Mouse (Mus musculus) heart, embryonic 16.5 days (tissue): ENCODE results near the gene Neurod6. TPM values are rescaled to one million over a fixed set of nuclear protein-coding genes. Genes with fewer than 3 reads are reported as not detected.
"Not testable (repeated sequence)": the region's sequence is repeated elsewhere in the genome, so short reads cannot be mapped to it uniquely, and the experiment has no call there.

Source experiments
- ATAC-seq: fragments of 200-750 bp; cut with Nextera tagmentation; replicated peaks from 2 replicates; pipeline ENCODE4 v1.8.0; 2017; ENCODE audit warnings: moderate number of reproducible peaks; ENCODE audit not compliant: insufficient read depth, low FRiP score; ENCODE audit errors: extremely low read depth
- H3K27ac ChIP-seq: fragments of 300-500 bp; sonication (generic); 2 replicates; pipeline ENCODE4 v1.5.1; 2014; ENCODE audit warnings: mild to moderate bottlenecking, low read length, control low read depth, moderate library complexity
- H3K27me3 ChIP-seq: fragments of 300-500 bp; sonication (generic); 2 replicates; pipeline ENCODE4 v1.6.1; 2014; ENCODE audit warnings: low read length, mixed read lengths; ENCODE audit not compliant: control insufficient read depth, insufficient read depth
- H3K36me3 ChIP-seq: fragments of 300-500 bp; sonication (generic); 2 replicates; pipeline ENCODE4 v1.6.1; 2014; ENCODE audit not compliant: control insufficient read depth, insufficient read depth
- H3K4me1 ChIP-seq: fragments of 300-500 bp; sonication (generic); 2 replicates; pipeline ENCODE4 v1.6.1; 2014; ENCODE audit warnings: low read length, mixed read lengths; ENCODE audit not compliant: control insufficient read depth, insufficient read depth
- H3K4me2 ChIP-seq: fragments of 300-500 bp; sonication (generic); 2 replicates; pipeline ENCODE4 v1.6.1; 2014; ENCODE audit warnings: low read depth, mild to moderate bottlenecking, control low read depth, low read length
- H3K4me3 ChIP-seq: fragments of 300-500 bp; sonication (generic); 2 replicates; pipeline ENCODE4 v1.5.1; 2014; ENCODE audit warnings: mild to moderate bottlenecking, control low read depth, low read length
- H3K9ac ChIP-seq: fragments of 300-500 bp; sonication (generic); 2 replicates; pipeline ENCODE4 v1.6.1; 2014; ENCODE audit warnings: low read length, control low read depth
- H3K9me3 ChIP-seq: fragments of 300-500 bp; sonication (generic); replicated peaks from 2 replicates; pipeline ENCODE4 v1.6.1; 2016; ENCODE audit warnings: low read length; ENCODE audit not compliant: control insufficient read depth
- WGBS: fragments of 180-500 bp; shearing (Covaris S2); extraction: QIAGEN DNeasy Blood & Tissue Kit; methylation state at CpG from one replicate; pipeline ENCODE4 v1.1.7; 2014; 5-methylcytosine and 5-hydroxymethylcytosine counted together
- polyA plus RNA-seq: library from polyadenylated mRNA; unstranded; fragments of >200 nt; fragmentation: Nextera tagmentation; extraction: Ambion mirVana; gene quantifications from 2 replicates; pipeline ENCODE4 v1.2.1, GENCODE M21; 2015

Neurod6 gene
- not detected in 2 replicates for polyA plus RNA-seq

DNA sequence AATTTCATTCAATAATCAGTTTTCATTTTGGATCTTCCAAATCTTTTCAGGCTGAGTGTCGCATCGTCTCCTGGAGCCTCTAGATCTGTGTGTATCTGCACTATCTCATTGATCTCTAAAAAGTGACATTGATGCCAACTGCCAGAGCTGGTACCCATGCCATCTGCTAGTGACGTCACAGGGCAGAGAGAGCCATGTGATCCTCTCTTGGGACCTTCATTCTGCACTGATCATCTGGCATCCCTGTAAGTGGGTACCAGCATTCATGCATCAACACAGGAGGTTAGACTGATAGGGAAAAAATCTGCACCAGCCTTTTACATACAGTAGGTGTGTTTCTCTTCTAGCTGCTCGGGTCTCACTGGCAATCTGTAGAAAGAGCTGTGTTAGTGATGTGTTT, at the start of gene Neurod6:
TSS of gene Neurod6 (minus strand) at position 290 of the 400 bp plus-strand sequence.
- Histone ChIP-seq H3K36me3 (no peaks in the 10 kb centered on the region), H3K27me3 (peaks cover 32% of the 10 kb centered on the region), H3K4me2 (no peak within 1 kb of the TSS), H3K9me3 (no peaks in the 10 kb centered on the region), H3K27ac (no peak within 1 kb of the TSS), H3K9ac (no peak within 1 kb of the TSS), H3K4me3 (no peak within 1 kb of the TSS), H3K4me1 (peaks cover 6% of the 10 kb centered on the region; the same call in 1 of the 2 replicates)
- WGBS, result 70% methylated on average over 4 of the region's 4 CpGs
- no peak for ATAC-seq

DNA sequence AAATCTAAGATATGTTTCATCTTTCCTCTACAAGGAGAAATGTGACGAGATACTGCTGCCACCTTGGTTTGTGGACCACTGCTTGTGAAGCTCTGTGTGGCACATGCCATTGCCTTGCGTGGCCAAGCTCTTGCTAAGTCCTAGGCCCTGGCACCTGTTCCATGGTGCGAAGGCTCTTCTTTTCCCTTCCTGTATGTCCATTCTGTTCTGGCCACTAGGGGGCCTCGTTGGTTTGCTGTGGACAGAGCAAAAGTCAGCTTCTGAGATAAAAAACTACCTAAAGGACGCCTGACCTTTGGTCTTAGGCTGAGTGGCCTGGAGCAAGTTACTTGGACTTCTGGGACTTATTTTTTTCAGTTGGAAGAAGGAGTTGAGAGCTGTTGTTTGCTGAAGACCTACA, 36.1 kb upstream of the Neurod6 start:
- ATAC-seq, result no peak
- H3K27me3 ChIP-seq, result no peaks in the 10 kb centered on the region
- no peak overlapping the region for H3K27ac ChIP-seq
- no peak overlapping the region for H3K9ac ChIP-seq
- H3K4me2 ChIP-seq, result no peak overlapping the region
- H3K9me3 ChIP-seq, result no peaks in the 10 kb centered on the region
- WGBS, result 26% methylated on average over 5 of the region's 5 CpGs
- no peak overlapping the region for H3K4me3 ChIP-seq
- H3K4me1 ChIP-seq, result no peaks in the 10 kb centered on the region
- H3K36me3 ChIP-seq, result no peaks in the 10 kb centered on the region

DNA sequence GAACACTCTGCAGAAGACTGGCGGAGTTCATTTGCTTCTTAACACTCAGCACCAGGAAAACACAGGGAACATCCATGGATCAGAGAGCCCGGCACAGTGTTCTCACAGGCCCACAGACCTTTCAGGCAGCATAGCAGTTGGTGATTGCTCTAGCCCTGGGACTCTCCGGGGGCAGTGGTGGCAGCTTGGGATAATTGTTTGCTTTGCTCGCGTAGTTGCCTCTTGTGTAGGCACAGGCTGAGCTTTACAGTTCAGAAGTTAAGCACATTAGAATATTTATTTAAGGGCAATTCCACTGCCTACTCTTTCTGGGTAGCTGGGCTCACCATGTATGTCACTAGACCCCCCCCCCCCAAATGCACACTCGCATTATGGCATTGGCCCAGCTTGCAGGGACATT, 34.4 kb upstream of the Neurod6 start:
- no peak for ATAC-seq
- no peak overlapping the region for H3K27ac ChIP-seq

DNA sequence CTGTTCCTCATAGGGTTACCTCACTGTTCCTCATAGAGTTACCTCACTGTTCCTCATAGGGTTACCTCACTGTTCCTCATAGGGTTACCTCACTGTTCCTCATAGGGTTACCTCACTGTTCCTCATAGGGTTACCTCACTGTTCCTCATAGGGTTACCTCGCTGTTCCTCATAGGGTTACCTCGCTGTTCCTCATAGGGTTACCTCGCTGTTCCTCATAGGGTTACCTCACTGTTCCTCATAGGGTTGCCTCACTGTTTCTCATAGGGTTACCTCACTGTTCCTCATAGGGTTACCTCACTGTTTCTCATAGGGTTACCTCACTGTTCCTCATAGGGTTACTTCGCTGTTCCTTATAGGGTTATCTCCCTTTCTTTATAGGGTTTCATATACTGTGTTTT, 29.9 kb upstream of the Neurod6 start:
- not testable (repeated sequence) for H3K36me3 ChIP-seq, H3K9me3 ChIP-seq, H3K27me3 ChIP-seq, H3K4me2 ChIP-seq, H3K27ac ChIP-seq, H3K9ac ChIP-seq, H3K4me1 ChIP-seq, ATAC-seq, H3K4me3 ChIP-seq
- WGBS, result 81% methylated on average over 4 of the region's 4 CpGs

More for the DNA sequence above, 34.4 kb upstream of the Neurod6 start:
- no peaks in the 10 kb centered on the region for H3K4me1 ChIP-seq
- no peaks in the 10 kb centered on the region for H3K36me3 ChIP-seq
- H3K4me2 ChIP-seq, result no peak overlapping the region
- no peaks in the 10 kb centered on the region for H3K9me3 ChIP-seq
- no peak overlapping the region for H3K4me3 ChIP-seq
- no peaks in the 10 kb centered on the region for H3K27me3 ChIP-seq
- H3K9ac ChIP-seq, result no peak overlapping the region
- 70% methylated on average over 6 of the region's 6 CpGs for WGBS

DNA sequence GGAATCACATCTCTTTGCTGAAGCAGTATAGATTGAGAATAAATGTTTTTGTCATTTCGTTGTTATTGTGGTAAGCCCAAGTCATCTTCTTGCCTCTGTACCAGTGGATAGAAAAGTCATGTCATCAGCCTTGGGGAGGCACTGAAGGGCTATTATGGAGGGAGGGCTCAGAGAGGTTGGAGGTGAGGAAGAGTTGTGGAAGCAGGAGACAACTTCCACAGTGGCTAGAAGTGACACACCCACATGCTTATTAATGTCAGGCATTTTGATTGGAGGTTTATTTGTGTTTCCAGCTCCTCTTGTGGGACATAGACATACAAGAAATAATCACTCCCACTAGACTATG, 23.7 kb upstream of the Neurod6 start:
- no peak for ATAC-seq
- H3K27me3 ChIP-seq, result no peaks in the 10 kb centered on the region
- H3K4me1 ChIP-seq, result no peaks in the 10 kb centered on the region
- H3K9me3 ChIP-seq, result no peaks in the 10 kb centered on the region
- H3K4me2 ChIP-seq, result no peak overlapping the region
- no peak overlapping the region for H3K9ac ChIP-seq
- H3K36me3 ChIP-seq, result no peaks in the 10 kb centered on the region
- H3K27ac ChIP-seq, result no peak overlapping the region
- 74% methylated on average over 1 of the region's 1 CpGs for WGBS
- no peak overlapping the region for H3K4me3 ChIP-seq

DNA sequence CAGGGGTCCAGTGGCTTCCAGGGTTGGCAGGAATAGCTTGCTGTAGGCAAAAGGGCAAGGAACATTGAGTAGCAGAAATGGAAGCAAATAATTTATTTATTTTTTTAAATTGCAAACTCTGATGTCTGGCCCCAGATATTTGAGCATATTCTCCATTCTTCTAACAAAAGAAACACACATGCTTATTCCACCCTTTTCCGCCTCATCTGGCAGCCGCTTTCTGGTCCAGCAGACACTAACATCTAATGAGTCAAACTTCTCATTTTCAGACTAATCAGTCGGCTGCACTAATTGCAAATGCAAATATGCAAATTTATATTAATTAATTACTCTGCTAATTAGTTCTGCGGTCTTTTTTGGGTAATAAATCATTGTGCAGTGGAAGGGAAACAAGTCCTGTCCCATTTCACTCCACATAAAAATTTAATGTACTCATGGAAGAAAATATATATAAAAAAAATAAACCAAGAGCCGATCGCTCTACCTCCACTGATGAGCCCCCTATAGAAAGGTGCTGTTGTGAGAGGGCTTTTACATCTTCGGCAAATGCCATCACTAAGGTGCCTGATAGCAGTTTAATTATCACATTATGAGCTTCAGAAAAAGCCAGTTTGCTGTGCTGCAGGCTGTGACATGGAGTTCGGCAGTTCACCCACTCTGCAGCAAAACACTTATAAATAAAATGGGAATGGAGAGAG, 23.1 kb upstream of the Neurod6 start:
- H3K4me2 ChIP-seq, result no peak overlapping the region
- no peak for ATAC-seq
- no peaks in the 10 kb centered on the region for H3K36me3 ChIP-seq
- no peak overlapping the region for H3K4me3 ChIP-seq
- 82% methylated on average over 8 of the region's 8 CpGs for whole genome bisulfite sequencing
- H3K27me3 ChIP-seq, result no peaks in the 10 kb centered on the region
- H3K27ac ChIP-seq, result no peak overlapping the region
- H3K9me3 ChIP-seq, result no peaks in the 10 kb centered on the region
- no peak overlapping the region for H3K9ac ChIP-seq
- no peaks in the 10 kb centered on the region for H3K4me1 ChIP-seq

DNA sequence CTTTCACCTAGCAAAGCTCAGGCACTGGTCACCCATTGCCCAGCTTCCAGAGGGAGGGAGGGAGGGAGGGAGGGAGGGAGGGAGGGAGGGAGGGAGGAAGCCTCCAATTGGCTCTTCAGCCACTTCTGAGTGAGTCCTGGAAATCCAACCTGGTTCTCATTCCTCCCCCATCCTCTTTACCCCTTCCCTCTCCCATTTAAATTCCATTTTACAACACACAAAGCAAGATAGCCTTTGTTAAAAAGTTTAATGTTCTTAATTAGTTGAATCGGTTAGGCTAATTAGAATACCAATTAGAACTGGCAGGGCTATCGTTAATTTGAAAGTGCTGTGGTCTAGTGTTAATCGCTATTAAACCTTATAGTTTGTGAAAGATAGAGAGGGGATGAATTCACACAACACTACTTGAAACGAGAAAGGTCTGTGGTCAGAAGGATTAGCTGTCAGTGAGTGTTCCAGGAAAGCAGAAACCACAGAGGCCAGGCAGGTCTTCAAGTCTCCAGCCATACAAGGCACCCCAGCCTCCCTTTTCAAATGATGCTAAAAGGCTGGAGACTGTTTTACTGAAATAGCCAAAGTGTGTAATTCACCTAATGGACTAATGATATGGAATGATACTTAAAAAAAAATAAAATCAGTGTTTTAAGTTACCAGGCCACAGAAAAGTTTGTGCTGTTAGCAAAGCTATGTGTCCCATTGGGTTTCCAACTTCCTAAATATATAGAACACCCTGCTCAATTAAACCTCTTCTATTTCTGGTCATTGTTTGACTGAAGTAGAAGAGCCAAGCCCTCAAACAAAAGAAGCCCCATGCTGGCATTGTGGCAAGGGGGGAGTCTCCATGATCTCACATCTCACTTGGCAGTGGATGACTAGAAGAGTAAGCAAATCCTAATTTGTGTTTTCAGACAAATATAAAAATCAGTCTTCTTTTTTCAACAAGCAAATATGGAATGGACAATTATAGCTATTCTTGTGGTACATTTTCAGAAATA, 19.6 kb upstream of the Neurod6 start:
- Histone ChIP-seq H3K4me2 (no peak overlapping the region), H3K27ac (no peak overlapping the region), H3K36me3 (no peaks in the 10 kb centered on the region), H3K4me3 (no peak overlapping the region), H3K27me3 (no peaks in the 10 kb centered on the region), H3K9me3 (no peaks in the 10 kb centered on the region), H3K9ac (no peak overlapping the region), H3K4me1 (no peaks in the 10 kb centered on the region)
- 52% methylated on average over 4 of the region's 4 CpGs for WGBS
- no peak for ATAC-seq

DNA sequence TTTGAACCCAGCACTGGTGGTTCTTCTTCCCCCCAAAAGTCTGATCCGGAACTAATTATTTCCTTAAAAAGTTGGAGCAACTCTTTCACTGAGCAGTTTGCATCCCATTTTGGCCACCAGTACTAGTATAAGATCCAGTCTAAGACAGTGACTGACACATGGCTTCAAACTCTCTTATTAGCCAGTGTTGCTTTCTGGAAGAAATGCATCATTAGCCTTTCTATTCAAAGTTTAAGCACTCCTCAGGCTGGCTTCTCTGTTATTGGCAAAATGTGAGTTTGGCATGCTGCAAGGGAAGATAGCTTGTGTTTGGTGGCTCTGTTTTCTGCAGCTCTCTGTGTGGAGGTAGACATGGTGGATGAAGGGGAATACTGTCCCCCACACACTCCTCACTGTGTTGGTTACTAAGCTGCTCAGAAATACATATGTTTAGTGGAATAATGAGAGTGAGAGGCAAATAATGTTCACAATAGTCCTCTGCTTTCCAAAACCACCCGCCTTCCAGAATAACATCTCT, 9.0 kb upstream of the Neurod6 start:
- no peaks in the 10 kb centered on the region for H3K36me3 ChIP-seq
- no peak overlapping the region for H3K4me3 ChIP-seq
- H3K4me1 ChIP-seq, result no peaks in the 10 kb centered on the region
- 77% methylated on average over 2 of the region's 2 CpGs for WGBS
- H3K27ac ChIP-seq, result no peak overlapping the region
- no peak for ATAC-seq
- H3K4me2 ChIP-seq, result no peak overlapping the region
- H3K9ac ChIP-seq, result no peak overlapping the region
- H3K27me3 ChIP-seq, result no peaks in the 10 kb centered on the region
- 0 out of 2 replicates have a peak, but pooled peaks cover 3% of the 10 kb centered on the region for H3K9me3 ChIP-seq

DNA sequence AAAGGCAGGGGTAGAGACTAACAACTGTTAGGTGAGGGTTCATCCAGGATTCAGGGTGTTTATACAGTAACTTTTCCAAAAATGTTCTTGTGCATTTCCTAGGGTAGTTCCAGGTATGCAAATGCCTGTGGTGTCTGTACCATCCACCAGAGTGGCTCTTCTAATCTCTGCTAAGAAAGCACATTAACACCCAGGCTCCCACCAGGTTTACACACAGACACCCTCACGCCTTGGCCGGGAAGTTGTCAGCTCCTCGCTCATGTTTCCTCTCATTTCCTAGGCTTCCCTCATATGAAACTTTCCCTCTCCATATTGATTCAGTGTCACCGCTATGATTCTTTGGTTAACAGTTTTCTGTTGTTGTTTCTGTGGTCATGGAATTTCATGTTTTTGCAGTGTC, 2.4 kb upstream of the Neurod6 start:
- no peak for ATAC-seq
- WGBS, result 69% methylated on average over 4 of the region's 4 CpGs

More for the DNA sequence above, 2.4 kb upstream of the Neurod6 start:
- Histone ChIP-seq H3K4me2 (no peak overlapping the region), H3K4me3 (no peak overlapping the region), H3K27me3 (peaks cover 16% of the 10 kb centered on the region), H3K4me1 (no peaks in the 10 kb centered on the region), H3K9me3 (no peaks in the 10 kb centered on the region), H3K27ac (no peak overlapping the region), H3K9ac (no peak overlapping the region), H3K36me3 (no peaks in the 10 kb centered on the region)
